Mouse (Mus musculus) layer of hippocampus, postnatal 10 days (tissue): ENCODE data around the gene Mybbp1a. TPM values are rescaled to one million over a fixed set of nuclear protein-coding genes. Genes with fewer than 3 reads are reported as not detected.

Source experiments
- DNase-seq, 2 experiments: peaks; one replicate each; pipeline ENCODE4 v3.0.0; 2021; ENCODE audit warnings: low spot score in 2 of 2
- long read RNA-seq: library from polyadenylated mRNA; stranded (forward); transcript quantifications from one replicate; pipeline ENCODE4 v2.0.0, GENCODE M21; 2023
- total RNA-seq, 2 experiments: library from RNA; stranded (reverse); gene quantifications; 2 replicates each; pipeline ENCODE4 v1.2.3; 2021

Mybbp1a gene
- 10 to 100 TPM; 50.2 to 55.0 TPM for total RNA-seq
- long read RNA-seq, full-length matches to known transcripts: 11 of 27 reads
- long read RNA-seq, partial matches to known transcripts: 7 of 27 reads
- long read RNA-seq, other reads (novel, unspliced or antisense): 9 of 27 reads

- DNase-seq: peak; percentile 99
These were observed at the start of gene Mybbp1a for GRCm38 (mm10) chr11:72440965-72441664. Gene Mybbp1a, plus strand, starts transcription at chr11:72441355.

DNA sequence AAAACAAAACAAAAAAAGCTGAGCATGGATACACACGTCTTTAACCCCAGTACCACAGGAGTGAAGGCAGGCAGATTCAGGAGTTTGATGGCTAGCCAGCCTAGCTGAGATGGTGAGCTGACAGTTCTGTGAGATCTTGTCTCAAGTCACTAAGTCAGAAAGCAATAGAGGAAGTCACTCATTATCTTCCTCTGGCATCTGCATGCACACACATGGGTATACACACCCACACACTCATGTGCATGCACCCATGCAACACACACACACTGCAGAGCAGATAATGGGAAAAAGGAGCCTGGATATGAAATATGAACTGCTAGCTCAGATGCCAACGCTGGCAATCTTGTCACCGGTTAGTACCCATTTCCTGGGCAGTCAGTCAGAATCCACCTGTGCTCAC is 47.9 kb upstream of the Mybbp1a start:
- no peak for DNase-seq

- peak in 1 of 2 experiments; percentile 24 for DNase-seq
These were observed 47.5 kb upstream of the Mybbp1a start for GRCm38 (mm10) chr11:72393669-72394068.

GRCm38 (mm10) chr11:72394694-72395093 is 46.5 kb upstream of the Mybbp1a start:
- DNase-seq: no peak

- no peak for DNase-seq
These were observed 45.5 kb upstream of the Mybbp1a start for GRCm38 (mm10) chr11:72395652-72396051.

GRCm38 (mm10) chr11:72396621-72397020 is 44.5 kb upstream of the Mybbp1a start:
- no peak for DNase-seq

DNA sequence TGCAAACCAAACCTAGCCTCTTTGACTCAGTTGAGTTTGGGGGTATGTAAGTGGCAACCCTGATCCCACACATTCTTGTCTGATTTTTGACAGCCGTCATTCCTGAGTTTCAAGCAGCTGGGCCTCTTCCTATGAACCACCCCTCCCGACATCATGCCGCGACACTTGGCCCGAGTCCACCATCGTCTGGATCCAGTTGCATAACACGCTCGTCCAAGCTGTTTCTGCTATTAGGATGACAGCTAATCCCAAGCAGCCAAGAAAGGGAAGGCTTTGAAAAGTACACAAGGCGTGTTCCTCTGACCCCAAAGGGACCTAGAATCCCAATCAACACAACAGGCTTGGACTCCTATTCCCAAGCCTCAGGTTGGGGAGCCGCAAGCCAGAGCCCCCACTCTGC is 44.1 kb upstream of the Mybbp1a start:
- DNase-seq: peak; percentile 46 to 52

DNA sequence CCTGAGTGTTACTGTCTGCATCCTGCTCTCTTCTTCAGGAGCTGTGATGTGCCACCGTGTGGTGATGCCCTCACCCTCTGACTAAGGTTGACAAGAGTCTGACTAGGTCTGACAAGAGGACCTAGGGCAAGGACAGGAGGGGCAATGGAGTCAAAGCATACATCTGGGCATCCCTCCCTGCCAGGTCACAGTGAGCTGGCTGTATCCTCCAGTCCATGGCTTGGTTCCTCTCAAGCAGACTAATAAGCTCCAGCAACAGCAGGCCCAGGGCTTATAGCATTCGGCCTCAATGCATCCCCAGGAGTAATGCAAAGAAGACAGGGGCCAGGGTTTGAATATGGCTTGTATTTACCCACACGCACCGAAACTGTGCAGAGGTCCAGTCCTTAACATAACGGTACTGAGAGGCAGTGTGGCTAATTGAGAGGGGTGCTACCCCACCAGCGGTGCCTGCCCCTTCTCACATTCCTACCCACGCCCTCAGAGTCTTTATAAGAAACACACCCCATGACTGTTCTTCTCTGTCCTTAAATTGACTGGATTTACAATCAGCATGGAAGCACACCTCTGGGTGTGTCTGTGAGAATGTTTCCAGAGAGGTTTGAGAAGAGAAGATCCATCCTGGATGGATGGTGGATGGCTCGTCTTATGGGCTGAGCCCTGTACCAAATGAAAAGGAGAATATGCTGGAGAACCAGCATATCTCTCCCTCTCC is 43.2 kb upstream of the Mybbp1a start:
- DNase-seq: no peak

GRCm38 (mm10) chr11:72401068-72401467 is 40.1 kb upstream of the Mybbp1a start:
- no peak for DNase-seq

DNA sequence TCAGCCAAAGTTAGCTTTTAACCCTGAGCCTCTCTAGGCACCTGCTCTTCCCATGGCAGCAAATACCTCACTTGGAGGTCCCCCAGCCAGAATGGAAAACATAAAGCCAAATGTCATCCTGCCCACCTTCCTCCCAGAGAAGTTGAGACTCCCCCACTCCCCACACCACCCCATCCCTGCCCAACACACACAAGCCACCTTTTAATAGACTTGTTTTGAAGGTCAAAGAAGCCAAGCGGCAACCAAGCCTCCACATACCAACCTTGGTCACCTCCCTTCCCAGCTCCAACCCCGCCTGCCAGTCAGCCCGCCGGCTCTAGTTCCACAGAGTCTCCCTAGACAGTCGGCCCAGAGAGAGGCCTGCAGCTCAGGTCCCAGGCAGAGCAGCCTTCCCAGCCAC is 39.1 kb upstream of the Mybbp1a start:
- DNase-seq: no peak

- DNase-seq: no peak
These were observed 38.2 kb upstream of the Mybbp1a start for GRCm38 (mm10) chr11:72402969-72403368.

DNA sequence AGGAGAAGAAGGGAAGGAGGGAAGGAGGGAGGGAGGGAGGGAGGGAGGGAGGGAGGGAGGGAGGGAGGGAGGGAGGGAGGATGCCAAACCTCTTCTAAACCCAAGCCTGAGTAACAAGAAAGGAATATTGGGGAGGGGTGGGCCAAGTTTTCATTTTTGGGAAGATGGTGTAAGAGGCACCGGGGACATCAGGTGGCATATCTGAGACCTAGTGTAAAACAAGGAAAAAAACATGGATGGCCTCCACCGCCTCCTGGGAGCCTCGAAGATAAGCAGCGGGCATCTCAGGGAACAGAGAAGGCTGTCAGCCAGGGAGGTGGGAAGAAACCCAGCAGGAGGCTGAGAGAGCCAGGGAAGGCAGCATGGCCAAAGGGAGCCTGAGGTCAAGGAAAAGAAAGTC is 35.6 kb upstream of the Mybbp1a start:
- no peak for DNase-seq

- no peak for DNase-seq
These were observed 35.0 kb upstream of the Mybbp1a start for GRCm38 (mm10) chr11:72406079-72406675.

DNA sequence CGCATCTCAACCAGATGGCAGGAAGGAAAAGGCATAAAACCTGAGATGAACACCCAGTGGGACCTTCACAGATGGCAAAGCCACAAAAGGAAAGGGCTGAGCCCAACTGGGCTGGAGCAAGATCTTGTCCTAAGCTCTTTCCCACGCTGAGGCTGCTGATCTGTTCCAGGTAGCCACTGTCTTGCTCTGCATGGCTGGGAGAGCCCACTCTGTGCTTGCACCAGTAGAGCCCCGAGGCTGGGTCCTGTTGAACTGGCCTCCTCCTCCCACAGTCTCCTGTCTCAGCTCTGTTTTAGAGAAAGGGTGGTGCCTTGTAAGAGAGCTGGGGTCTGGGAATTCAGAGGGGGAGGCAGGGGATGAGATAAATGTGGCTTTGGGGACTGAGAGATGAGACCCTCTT is 34.1 kb upstream of the Mybbp1a start:
- DNase-seq: no peak

GRCm38 (mm10) chr11:72407574-72407973 is 33.6 kb upstream of the Mybbp1a start:
- DNase-seq: no peak

DNA sequence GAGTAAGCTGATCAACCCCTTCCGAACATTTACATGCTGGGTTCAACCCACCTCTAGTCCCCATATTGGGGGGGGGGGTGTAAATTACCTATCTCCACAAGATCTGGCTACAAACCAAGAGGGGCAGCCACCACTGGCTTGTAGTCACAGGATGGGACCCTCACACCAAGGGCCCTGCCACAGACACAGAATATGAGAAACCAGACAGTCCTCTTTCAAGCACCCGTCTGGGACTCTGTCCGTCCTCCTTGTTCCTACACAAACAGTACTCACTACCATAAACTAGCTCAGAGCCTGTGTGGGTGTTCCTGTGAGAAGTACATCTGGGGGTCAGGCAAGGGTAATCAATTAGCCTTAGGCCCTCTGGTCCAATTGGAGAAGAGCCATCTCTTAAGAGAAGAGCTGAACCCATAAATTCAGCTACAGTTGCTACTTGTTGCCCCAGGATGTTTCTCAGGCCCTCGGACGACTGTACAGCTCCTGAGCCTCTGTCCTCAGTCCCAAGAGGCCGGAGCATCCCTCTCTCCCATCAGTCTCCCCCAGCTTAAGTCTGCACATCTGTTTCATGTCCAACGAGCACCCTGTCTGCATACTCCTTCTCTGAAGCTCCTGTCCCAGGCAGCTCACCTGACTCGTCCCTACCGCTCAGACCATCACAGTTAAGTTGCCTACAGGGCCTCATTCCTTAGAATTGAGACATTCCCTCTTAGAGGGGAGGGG is 32.5 kb upstream of the Mybbp1a start:
- DNase-seq: no peak

- DNase-seq: no peak
These were observed 31.3 kb upstream of the Mybbp1a start for GRCm38 (mm10) chr11:72409649-72410385.

DNA sequence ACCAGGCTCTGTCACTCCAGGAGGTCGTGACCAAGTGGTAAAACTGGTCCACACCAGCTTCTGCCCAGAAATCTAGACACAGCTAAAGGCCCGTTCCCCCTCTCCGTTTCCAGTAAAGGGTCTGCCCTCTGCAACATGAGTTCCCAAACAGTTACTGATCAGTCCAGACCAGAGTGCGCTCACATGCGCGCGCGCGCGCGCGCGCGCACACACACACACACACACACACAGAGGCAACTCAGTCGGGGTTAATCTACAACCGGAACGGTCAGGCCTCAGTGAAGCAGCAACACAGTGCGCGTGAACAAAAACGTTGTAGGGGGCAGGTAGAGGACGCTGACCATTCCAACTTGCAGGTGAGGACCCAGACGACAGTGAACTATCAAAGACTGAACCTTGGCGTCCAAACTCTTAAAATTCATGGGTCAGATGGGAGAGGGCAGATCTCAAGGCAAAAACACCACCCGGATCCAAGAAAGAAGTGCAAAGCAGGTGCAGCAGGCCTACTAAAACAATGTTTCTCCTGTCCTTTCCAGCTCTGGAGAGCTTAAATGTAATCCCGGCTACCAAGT is 30.5 kb upstream of the Mybbp1a start:
- no peak for DNase-seq

GRCm38 (mm10) chr11:72411093-72411921 is 29.8 kb upstream of the Mybbp1a start, which contains the start of gene Smtnl2:
Gene Smtnl2, minus strand, starts transcription at chr11:72411713.
- peak; percentile 54 to 76 for DNase-seq
